Comparison of ENCODE assay signal across 8 mouse cellular contexts in genomic region chr15:97907801-97908751, GRCm38 (mm10). TPM values are rescaled to one million over a fixed set of nuclear protein-coding genes. Genes with fewer than 3 reads are reported as not detected.
A peak's percentile ranks its signal among the peaks of the same experiment; 100 is the strongest.
DNase-seq lines count a peak whose midpoint lies in the region; ATAC-seq and TF ChIP-seq lines count a peak whose summit lies in the region.

No protein-coding gene starts in this region.

- peak overlapping the region; percentile 50 for H3K9ac ChIP-seq in limb, embryonic 14.5 days (ENCODE audit: low read depth, low read length, severe bottlenecking)
- H3K9ac ChIP-seq in midbrain, embryonic 15.5 days: no peak overlapping the region
- peak overlapping the region; percentile 22; the same call in 1 of the 2 replicates for H3K9ac ChIP-seq in stomach, embryonic 15.5 days

- DNase-seq in adrenal gland, adult 2 months: peak; percentile 79
- peak; percentile 28 for DNase-seq in fibroblast of lung, adult 2 months (ENCODE audit: low read depth)
- DNase-seq in limb, embryonic 14.5 days (ENCODE audit: low spot score): peak; percentile 51
- no peak for DNase-seq in layer of hippocampus, postnatal 36 days

- H3K27ac ChIP-seq in limb, embryonic 14.5 days (replicated peaks; ENCODE audit: low read depth, low read length): no peak overlapping the region
- H3K27ac ChIP-seq in midbrain, embryonic 15.5 days: no peak overlapping the region
- H3K27ac ChIP-seq in stomach, embryonic 15.5 days: no peak overlapping the region

- H3K9me3 ChIP-seq in limb, embryonic 14.5 days (ENCODE audit: control insufficient read depth, low read length): no peaks in the 10 kb centered on the region
- H3K9me3 ChIP-seq in midbrain, embryonic 15.5 days: no peaks in the 10 kb centered on the region
- no peaks in the 10 kb centered on the region for H3K9me3 ChIP-seq in stomach, embryonic 15.5 days

- peaks cover 11% of the 10 kb centered on the region; the same call in 1 of the 2 replicates for H3K4me1 ChIP-seq in limb, embryonic 14.5 days (ENCODE audit: control insufficient read depth, insufficient read depth, low read length)
- H3K4me1 ChIP-seq in midbrain, embryonic 15.5 days: peaks cover 14% of the 10 kb centered on the region
- H3K4me1 ChIP-seq in stomach, embryonic 15.5 days: peaks cover 24% of the 10 kb centered on the region

- peak overlapping the region; percentile 92 for H3K4me2 ChIP-seq in limb, embryonic 14.5 days (replicated peaks; ENCODE audit: low read depth, low read length, severe bottlenecking)
- peak overlapping the region; percentile 69 for H3K4me2 ChIP-seq in midbrain, embryonic 15.5 days
- peak overlapping the region; percentile 96 for H3K4me2 ChIP-seq in stomach, embryonic 15.5 days

- peaks cover 11% of the 10 kb centered on the region; the same call in 1 of the 2 replicates for H3K27me3 ChIP-seq in limb, embryonic 14.5 days (ENCODE audit: control insufficient read depth, insufficient read depth, low read length)
- H3K27me3 ChIP-seq in midbrain, embryonic 15.5 days (replicated peaks): peaks cover 32% of the 10 kb centered on the region
- H3K27me3 ChIP-seq in stomach, embryonic 15.5 days (replicated peaks): no peaks in the 10 kb centered on the region

- peak overlapping the region; percentile 47 for H3K4me3 ChIP-seq in limb, embryonic 14.5 days (replicated peaks; ENCODE audit: low read length)
- peak overlapping the region; percentile 38 for H3K4me3 ChIP-seq in midbrain, embryonic 15.5 days
- peak overlapping the region; percentile 51 for H3K4me3 ChIP-seq in stomach, embryonic 15.5 days (replicated peaks)

- ATAC-seq in CD4-positive, CD25-positive, alpha-beta regulatory T cell, adult 4 months: peak; percentile 80
- ATAC-seq in hematopoietic stem cell, adult 5-6 weeks (replicated peaks in 1 of 2; ENCODE audit: insufficient read depth in 1 of 2, low FRiP score in 2 of 2, low TSS enrichment in 1 of 2, low read depth in 1 of 2, poor library complexity in 2 of 2, severe bottlenecking in 2 of 2): peak; percentile 68 to 74
- ATAC-seq in limb, embryonic 14.5 days (ENCODE audit: low FRiP score, low read depth): peak; percentile 80
- ATAC-seq in midbrain, embryonic 15.5 days (replicated peaks): peak; percentile 42; the same call in 1 of the 2 replicates
- peak; percentile 88 for ATAC-seq in stomach, embryonic 15.5 days (ENCODE audit: insufficient read depth, low FRiP score, low read depth)

- 1% methylated on average over 57 of the region's 59 CpGs for WGBS in limb, embryonic 14.5 days
- WGBS in midbrain, embryonic 15.5 days: 2% methylated on average over 59 of the region's 59 CpGs
- WGBS in stomach, embryonic 15.5 days: 1% methylated on average over 59 of the region's 59 CpGs

- TF ChIP-seq POLR2A in limb, embryonic 14.5 days (IDR thresholded peaks at IDR 0.05; ENCODE audit: borderline replicate concordance, extremely low read depth, insufficient read depth, insufficient read length): no peak

- H3K36me3 ChIP-seq in limb, embryonic 14.5 days (ENCODE audit: control insufficient read depth, insufficient read depth, low read length): no peaks in the 10 kb centered on the region
- H3K36me3 ChIP-seq in midbrain, embryonic 15.5 days (replicated peaks): no peaks in the 10 kb centered on the region
- H3K36me3 ChIP-seq in stomach, embryonic 15.5 days: no peaks in the 10 kb centered on the region

RNA-seq across cellular contexts. Expression of gene Vdr, which starts 2.4 kb away (rescaled TPM):
- under 1 TPM; 0.24 to 0.84 TPM for polyA plus RNA-seq in CD4-positive, CD25-positive, alpha-beta regulatory T cell, adult 4 months (2017; shearing (Covaris generic))
- 10 to 100 TPM in 1 of 2 experiments, 1 to 10 TPM in 1; 6.6 to 17.1 TPM for total RNA-seq in adrenal gland, adult 2 months (2021)
- 2.7 and 5.8 TPM in 2 replicates for polyA plus RNA-seq in adrenal gland, adult 2 months (2012; rRNA removed)
- 2.3 and 2.9 TPM in 2 replicates for total RNA-seq in hematopoietic stem cell, adult 5-6 weeks (2017)
- 3.4 and 4.0 TPM in 2 replicates for polyA plus RNA-seq in limb, embryonic 14.5 days (2012; rRNA removed)
- 1.9 and 2.0 TPM in 2 replicates for polyA plus RNA-seq in limb, embryonic 14.5 days (2014; fragmentation: Nextera tagmentation; extraction: Ambion mirVana)
- polyA plus RNA-seq in midbrain, embryonic 15.5 days (2015; fragmentation: Nextera tagmentation; extraction: Ambion mirVana): 0.08 and 0.10 TPM in 2 replicates
- polyA plus RNA-seq in stomach, embryonic 15.5 days (2015; fragmentation: Nextera tagmentation; extraction: Ambion mirVana): 1.7 and 2.5 TPM in 2 replicates
- under 1 TPM; 0.30 to 0.37 TPM for total RNA-seq in layer of hippocampus, postnatal 36 days (2021)

RNA-seq across cellular contexts. Expression of gene Tmem106c, which starts 55.9 kb away (rescaled TPM):
- 10 to 100 TPM; 25.3 to 25.8 TPM for polyA plus RNA-seq in CD4-positive, CD25-positive, alpha-beta regulatory T cell, adult 4 months (2017; shearing (Covaris generic))
- 10 to 100 TPM; 51.5 to 54.2 TPM for total RNA-seq in adrenal gland, adult 2 months (2021)
- 44.4 and 45.4 TPM in 2 replicates for polyA plus RNA-seq in adrenal gland, adult 2 months (2012; rRNA removed)
- total RNA-seq in hematopoietic stem cell, adult 5-6 weeks (2017): 36.1 and 45.1 TPM in 2 replicates
- polyA plus RNA-seq in limb, embryonic 14.5 days (2012; rRNA removed): 49.9 and 59.1 TPM in 2 replicates
- 49.8 and 51.5 TPM in 2 replicates for polyA plus RNA-seq in limb, embryonic 14.5 days (2014; fragmentation: Nextera tagmentation; extraction: Ambion mirVana)
- 56.2 and 58.9 TPM in 2 replicates for polyA plus RNA-seq in midbrain, embryonic 15.5 days (2015; fragmentation: Nextera tagmentation; extraction: Ambion mirVana)
- polyA plus RNA-seq in stomach, embryonic 15.5 days (2015; fragmentation: Nextera tagmentation; extraction: Ambion mirVana): 41.9 and 44.0 TPM in 2 replicates
- total RNA-seq in layer of hippocampus, postnatal 36 days (2021): 10 to 100 TPM; 29.1 to 30.4 TPM

Comparison
In these comparisons a context has a peak if more than half of its experiments do, and no peak if none do; other contexts are left out.
1. DNase-seq: peak in adrenal gland, adult 2 months (single experiment), fibroblast of lung, adult 2 months (single experiment) and limb, embryonic 14.5 days (single experiment); none in layer of hippocampus, postnatal 36 days (0 of 2).
2. Peak in every context shown above with its lines, with median percentiles within 50 percentile points of each other: ATAC-seq, H3K4me2 ChIP-seq and H3K4me3 ChIP-seq.